Mouse (Mus musculus) adipose tissue, adult 10 weeks (tissue): Measurements from ENCODE around the gene Mbtps1. TPM values are rescaled to one million over a fixed set of nuclear protein-coding genes. Genes with fewer than 3 reads are reported as not detected.

Experiments
- polyA plus RNA-seq: library from polyadenylated mRNA; stranded (reverse); fragments of 350-450 nt; fragmentation: Illumina TruSeq; extraction: RNeasy Lipid Tissue Mini Kit (QIAGEN cat#74804); gene quantifications from one replicate; pipeline ENCODE4 v1.2.3, GENCODE M21; 2014; ENCODE audit warnings: low read depth, low replicate concordance

The Mbtps1 gene
- 84.9 TPM for polyA plus RNA-seq

GRCm38 (mm10) chr8:119558603-119559401 is at the start of gene Mbtps1:
Mbtps1 (minus strand) TSS chr8:119558735.

GRCm38 (mm10) chr8:119604996-119605395 is 46.5 kb upstream of the Mbtps1 start, which contains the start of gene Taf1c:
Taf1c (minus strand) TSS chr8:119605222.

GRCm38 (mm10) chr8:119574437-119575365 is 16.2 kb upstream of the Mbtps1 start, which contains the start of the genes Hsdl1 and Dnaaf1:
Hsdl1 (minus strand) TSS chr8:119575183.
Dnaaf1 (plus strand) TSS chr8:119575235.

GRCm38 (mm10) chr8:119501598-119501997 is 56.9 kb downstream of the Mbtps1 start, which contains the start of gene Slc38a8:
Slc38a8 (minus strand) TSS chr8:119501698.

Other genes with a start within 250 kb of the Mbtps1 start
- 164 TPM for gene Hsbp1, start 214.2 kb downstream of the Mbtps1 start, polyA plus RNA-seq
- 20.8 TPM for gene Mlycd, start 163.9 kb downstream of the Mbtps1 start, polyA plus RNA-seq
- 17.2 TPM for gene Osgin1, start 124.6 kb downstream of the Mbtps1 start, polyA plus RNA-seq
- 1.3 TPM for gene Necab2, start 112.0 kb downstream of the Mbtps1 start, polyA plus RNA-seq
- 0.15 TPM for gene Slc38a8, start 57.0 kb downstream of the Mbtps1 start, polyA plus RNA-seq
- gene Hsdl1, start 16.4 kb upstream of the Mbtps1 start, polyA plus RNA-seq, result 20.1 TPM
- gene Dnaaf1, start 16.5 kb upstream of the Mbtps1 start, polyA plus RNA-seq, result 10.7 TPM
- gene Taf1c, start 46.5 kb upstream of the Mbtps1 start, polyA plus RNA-seq, result 6.7 TPM
- gene Adad2, start 54.0 kb upstream of the Mbtps1 start, polyA plus RNA-seq, result 0.41 TPM
- gene Kcng4, start 76.9 kb upstream of the Mbtps1 start, polyA plus RNA-seq, result 3.2 TPM
- gene Wfdc1, start 107.6 kb upstream of the Mbtps1 start, polyA plus RNA-seq, result 26.7 TPM
- gene Atp2c2, start 141.3 kb upstream of the Mbtps1 start, polyA plus RNA-seq, result 0.38 TPM
- gene Tldc1, start 219.7 kb upstream of the Mbtps1 start, polyA plus RNA-seq, result 10.6 TPM